Mouse (Mus musculus) retina, embryonic 14.5 days (tissue): ENCODE measurements around the gene S1pr2.

Source experiments
- DNase-seq: peaks from one replicate; pipeline ENCODE4 v3.0.0-alpha.2; 2015; ENCODE audit warnings: low spot score

The S1pr2 gene

DNA sequence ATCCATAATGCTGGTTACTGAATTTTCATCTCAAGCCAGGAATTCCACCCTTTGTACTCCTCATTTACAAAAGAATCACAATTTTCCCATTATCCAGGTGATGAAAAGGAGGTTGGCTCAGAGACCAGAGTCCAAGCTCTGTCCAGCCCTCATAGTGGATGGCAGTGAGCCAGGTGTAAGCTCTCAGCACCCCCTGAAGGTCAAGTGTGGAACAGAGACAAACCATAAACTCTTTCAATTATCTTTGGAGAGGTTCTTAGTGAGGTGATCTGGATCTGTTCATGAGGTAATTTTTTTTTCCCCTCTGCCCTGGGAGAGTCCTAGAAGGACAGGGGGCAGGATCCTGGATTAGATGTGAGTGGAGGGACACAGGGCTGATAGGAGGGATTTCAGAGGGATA lies 24.2 kb upstream of the S1pr2 start:
- peak; percentile 37 for DNase-seq

DNA sequence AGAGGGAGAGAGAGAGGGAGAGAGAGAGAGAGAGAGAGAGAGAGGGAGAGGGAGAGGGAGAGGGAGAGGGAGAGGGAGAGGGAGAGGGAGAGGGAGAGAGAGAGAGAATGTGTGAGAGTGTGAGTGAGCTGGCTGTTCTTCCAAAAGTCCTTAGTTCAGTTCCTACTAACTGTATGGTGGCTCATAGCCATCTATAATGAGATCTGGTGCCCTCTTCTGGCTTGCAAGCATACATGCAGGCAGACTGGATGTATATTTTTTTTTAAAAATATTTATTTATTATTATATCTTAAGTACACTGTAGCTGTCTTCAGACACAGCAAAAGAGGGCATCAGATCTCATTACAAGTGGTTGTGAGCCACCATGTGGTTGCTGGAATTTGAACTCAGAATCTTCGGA lies 21.8 kb upstream of the S1pr2 start:
- peak; percentile 50 for DNase-seq

DNA sequence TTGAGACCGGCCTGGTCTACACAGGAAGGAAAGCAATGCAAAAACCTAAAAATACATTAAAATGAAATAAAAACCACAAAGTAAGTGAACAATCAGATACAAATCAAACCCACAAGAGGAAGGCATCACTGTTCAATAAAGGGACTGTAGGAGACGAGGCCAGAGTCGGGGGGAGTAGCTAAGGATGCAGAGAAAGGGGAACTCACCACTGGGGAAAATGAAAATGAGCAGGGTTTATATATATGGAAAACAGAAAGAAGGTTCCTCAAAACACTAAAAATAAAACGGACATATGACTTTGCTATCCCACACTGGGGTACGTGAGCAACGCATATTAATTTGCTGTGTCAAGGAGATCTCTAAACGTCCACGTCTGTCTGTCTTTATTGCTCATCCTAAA lies 20.5 kb upstream of the S1pr2 start:
- no peak for DNase-seq

DNA sequence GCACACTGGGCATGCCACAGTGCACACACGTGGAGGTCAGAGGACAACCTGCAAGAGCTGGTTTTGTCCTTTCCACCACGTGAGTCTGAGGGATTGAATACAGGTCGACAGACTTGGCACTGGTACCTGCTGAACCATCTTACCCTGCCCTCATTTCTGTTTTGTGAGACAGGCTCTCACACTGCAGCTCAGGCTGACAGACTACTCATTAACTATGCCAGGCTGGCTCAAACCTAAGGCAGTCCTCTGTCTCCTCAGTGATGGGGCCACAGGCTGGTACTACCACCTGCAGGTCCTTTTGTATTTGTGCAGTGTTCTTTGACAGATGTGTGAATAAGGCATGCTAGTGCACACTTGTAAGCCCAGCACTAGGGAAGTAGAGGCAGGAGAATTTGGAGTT lies 18.5 kb upstream of the S1pr2 start:
- DNase-seq = no peak

DNA sequence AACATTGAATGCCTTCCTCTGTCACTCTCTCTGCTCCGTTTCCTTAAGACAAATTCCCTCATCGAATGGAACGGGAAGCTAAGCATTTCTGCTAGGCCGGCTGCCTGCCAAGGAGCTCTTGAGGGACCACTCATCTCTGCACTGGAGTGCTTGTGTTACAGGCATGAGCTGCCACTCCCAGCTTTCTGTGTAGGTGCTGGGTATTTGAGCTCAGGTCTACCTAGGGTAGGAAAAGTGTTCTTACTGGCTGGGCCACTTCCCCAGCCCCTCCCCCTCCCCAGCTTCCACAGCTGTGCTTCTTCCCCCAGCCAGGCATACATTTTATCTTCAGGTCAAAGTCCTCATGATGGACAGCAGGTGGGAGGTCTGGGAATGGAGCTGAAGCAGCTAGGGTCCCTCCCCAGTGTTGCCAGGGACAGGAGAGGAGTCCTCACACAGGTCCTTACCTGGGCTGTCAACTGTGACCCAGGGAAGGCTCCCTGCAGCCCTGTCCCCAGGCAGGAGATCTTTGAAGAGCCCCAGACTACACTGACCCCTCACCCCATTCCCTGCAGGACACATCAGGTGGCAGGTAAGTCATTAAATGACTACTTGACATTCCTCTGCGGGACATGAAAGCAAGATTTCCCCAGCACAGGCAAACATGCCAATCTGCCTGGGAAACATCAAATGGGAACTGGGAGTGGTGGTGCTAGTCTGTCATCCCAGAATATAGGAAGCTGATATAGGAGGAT lies 16.8 kb upstream of the S1pr2 start:
- no peak for DNase-seq

DNA sequence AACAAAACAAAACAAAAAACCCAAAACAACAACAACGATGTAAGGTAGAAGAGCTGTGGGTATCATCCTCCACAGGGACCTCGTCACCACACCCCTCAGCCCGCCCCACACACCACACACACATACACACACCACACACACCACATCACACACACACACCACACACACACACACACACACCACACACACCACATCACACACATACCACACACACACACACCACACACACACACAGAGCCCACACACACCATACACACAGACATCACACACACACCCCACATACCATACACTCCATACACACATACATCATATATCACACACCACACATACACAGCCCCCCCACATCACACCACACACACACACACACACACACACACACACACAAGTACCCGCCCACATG lies 15.0 kb upstream of the S1pr2 start:
- no peak for DNase-seq

DNA sequence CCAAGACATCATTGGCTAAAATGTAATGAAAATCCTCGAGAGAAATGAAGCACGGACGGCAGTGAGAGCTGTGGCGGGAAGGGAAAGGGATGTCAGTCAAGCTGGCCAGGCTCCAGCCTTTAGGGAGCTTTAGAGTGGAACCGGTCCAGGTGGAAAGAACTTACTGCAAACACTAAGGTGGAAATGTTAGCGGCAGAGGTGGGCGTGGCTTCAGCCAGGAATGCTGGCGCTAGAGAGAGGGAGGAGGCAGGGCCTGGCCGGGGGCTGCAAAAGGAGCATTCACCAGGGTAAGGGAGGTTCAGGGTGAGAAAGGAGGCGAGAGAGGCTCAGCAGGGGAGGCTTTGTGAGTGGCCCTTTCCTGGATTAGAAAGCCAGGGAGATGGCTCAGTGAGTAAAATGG lies 14.3 kb upstream of the S1pr2 start:
- peak; percentile 36 for DNase-seq

DNA sequence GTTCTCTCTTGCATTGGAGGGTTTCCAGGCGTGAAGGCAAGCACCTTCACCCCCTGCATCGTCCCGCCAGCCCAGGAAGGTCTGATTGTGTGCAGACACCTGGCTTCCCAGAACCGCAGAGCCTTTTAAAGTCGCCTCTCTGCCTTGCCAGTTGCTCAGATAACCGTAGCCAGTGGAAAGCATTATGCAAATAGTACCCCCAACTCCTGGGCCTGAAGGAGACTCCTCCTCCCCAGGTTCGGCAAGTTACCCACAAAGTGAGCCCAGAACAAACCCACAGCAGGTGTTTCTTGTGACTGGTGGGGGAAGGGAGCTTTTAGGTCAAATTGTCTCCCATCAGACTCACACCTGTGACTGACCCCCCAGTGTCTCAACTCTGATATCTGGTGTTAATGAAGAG lies 11.4 kb upstream of the S1pr2 start:
- DNase-seq = no peak

DNA sequence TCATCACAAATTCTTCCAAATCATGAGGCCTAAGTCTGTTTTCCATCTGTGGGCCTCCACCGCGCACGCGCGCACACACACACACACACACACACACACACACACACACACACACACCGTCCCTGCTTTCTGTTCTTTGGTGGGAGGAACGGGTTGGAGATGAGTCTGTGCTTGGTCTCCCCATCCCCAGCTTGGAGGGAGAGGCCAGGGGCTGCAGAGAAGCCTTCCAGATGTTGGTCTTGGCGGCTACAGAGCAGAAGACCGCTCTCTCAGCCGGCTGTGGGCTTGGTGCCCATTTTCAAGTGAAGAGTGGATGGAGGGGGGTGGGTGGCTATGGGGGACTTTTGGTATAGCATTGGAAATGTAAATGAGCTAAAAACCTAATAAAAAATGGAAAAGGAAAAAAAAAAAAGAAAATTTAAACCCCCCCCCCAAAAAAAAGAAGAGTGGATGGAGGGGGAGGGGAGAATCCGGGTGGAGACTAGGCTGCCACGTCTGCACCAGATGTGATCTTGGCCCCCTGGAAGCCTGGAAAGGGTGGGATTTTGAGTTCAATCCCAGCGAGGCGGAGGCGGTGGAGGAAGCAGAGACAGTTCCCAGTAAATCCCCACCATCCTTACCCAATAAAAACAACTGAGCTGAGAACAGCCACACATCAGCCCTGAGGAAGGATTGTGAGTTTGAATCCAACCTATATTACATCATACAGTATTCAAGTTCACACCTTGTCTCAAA lies 10.5 kb upstream of the S1pr2 start:
- DNase-seq = no peak

DNA sequence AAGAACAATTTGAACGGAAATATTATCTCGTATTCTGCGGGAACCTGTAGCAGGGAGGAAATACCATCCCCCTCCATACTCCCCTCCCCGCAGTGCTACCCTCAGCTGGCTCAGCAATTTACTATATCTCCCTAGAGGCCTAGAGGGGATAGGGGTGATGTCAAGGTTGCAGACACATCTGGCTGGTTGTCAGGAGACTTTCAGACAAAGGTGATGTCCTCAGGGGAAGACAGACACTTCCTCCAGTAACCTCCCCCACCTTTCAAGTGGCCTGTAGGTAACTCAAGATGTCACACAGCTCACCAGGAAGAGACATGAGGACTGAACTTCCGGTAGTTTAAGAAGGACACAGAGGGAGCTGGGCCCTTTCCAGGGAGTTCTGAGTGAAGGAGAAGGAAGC lies 6.6 kb upstream of the S1pr2 start:
- DNase-seq = no peak

DNA sequence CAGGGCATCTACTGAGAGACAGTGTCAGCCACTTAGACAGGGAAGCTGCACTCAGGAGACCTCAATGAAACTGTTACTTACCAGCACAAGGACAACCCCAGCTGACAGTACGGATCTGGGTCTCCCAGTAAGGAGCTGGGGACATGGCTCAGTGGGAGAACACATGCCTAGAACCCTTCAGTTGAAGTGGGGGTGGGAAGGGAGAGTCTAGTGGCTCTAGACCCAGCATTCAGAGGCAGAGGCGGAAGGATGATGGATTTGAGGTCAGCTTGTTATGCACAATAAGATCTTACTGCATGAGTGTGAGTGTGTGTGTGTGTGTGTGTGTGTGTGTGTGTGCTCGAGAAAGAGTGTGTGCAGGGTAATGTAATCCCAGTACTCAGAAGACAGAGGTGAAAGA lies 5.6 kb upstream of the S1pr2 start:
- no peak for DNase-seq

DNA sequence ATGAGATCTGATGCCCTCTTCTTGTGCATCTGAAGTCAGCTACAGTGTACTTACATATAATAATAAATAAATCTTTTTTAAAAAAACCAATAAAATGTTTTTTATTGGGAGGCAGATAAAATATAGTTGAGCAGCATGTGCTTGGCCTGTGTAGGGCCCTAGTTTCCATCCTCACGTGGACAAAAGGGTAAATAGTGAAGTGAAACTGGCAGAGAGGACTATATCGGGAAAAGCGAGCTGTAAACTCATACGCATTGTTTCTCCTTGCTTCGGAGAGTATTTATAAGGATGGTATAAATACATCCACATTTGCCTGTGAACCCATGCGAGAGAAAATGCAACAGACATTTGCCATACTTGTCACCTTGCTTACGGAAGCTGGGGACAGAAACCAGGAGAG lies 3.2 kb upstream of the S1pr2 start:
- DNase-seq = no peak

DNA sequence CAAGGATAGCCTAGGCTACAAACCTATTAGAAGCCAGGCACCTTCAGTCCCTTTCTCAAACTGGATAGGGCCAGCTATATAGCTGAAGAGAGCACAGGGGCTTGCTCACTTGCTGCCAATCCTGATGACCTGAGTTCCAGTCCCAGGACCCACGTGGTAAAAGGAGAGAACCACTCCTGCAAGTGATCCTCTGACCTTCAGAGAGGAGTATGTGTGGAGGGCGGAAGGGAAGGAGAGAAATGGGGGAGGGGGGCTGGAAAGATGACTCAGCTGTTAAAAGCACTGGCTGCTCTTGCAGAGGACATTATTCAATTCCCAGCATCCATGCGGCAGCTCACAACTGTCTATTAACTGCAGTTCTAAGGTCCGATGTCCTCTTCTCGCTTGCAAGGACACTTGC lies 2.6 kb upstream of the S1pr2 start:
- no peak for DNase-seq

DNA sequence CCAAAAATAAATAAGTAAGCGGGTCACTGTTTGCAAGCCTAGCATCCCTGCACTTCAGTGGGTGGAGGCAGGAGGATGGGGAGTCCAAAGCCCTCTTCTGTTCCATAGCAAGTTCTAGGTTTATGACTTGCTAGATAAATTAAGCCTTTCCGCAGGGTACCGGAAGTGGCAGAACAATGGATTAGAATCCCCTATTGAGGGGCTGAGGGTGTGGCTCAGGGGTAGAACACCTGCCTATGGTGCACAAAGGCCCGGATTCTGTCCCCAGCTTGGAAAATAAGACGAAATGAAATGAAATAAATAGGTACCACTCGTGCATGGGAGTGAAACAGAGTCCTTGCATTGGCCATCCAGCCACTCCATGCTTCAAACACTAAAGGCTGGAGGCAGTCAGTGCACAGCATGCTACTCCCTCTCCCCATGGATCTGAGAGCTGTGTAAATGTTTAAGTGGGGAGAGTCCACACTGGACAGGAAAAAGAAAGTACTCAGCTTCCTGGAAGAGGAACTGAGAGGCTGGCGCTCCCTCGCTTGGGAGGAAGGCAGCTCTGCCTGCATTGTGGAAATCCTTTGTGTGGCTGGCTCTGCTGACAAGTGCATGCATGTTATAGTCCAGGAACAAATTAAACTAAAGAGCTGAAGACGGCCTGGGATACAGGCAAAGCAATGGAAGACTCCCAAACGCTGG lies 2.0 kb upstream of the S1pr2 start:
- no peak for DNase-seq

DNA sequence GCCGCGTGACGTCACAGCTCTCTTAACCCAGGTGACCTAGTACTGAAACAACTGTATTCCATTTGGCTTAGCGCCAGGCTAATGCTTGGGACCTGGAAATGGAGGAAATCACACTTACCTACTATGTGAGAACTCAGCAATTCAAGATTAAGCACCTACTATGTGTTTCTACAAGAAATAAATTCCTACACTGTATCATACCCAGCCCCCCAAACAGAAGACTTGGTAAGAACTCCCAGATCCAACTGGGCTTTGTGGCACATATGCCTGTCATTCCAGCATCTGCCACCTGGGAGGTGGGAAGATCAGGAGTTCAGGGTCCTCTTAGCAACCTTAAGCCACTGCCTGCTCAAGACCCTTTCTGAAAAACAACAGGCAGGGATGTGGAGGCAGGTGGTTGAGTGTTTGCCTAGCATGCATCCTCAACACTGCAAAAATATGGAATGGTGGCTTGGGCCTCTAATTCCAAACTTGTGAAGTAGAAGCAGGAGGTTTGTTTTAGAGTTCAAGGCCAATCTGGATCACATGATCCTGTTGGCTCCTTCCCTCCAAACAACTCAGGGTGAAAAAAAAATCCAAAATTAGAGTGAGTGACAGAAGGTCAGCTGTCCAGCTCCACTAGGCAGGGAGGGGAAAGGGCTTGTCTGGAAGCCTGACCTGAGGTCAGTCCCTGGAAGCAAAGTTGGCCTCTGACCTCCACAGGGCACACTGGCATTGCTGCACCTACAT lies 544 bp upstream of the S1pr2 start:
- no peak for DNase-seq

DNA sequence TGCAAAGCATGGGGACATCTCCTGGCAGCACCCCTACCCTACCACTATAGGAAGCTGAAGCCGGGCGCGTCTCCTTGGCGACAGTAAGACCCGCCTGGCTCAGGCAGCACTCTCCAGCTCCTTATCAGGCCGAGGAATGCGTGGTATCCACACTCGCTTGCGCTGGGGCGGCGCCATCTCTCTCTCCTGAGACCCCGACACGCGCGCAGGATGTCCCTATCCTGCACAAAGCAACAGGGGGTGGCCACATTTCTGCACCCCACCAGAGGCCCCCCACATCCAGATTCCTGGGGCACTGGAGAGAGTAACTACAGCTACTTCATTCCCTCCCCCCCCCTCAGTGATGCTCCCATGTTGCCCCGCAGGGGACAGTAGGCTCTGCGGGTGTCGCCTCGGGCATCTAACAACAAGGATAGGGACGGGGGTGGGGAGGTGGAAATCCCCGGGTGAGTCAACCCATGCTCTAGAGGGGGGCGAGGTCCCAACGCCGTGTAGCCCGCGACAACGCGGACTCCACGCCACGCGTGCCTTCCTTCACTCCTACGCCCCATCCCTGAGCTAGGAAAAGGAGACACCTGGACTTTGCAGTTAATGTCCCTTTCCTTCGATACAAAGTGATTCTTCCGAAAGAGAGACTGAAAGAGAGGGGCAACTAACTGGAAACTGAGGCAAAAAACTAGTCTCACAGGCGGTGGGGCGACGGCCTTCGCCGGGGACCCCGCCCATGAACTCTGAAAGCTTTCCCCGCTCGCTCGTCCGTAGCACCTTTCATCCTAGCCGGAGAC lies 958 bp downstream of the S1pr2 start:
- peak; percentile 67 for DNase-seq

DNA sequence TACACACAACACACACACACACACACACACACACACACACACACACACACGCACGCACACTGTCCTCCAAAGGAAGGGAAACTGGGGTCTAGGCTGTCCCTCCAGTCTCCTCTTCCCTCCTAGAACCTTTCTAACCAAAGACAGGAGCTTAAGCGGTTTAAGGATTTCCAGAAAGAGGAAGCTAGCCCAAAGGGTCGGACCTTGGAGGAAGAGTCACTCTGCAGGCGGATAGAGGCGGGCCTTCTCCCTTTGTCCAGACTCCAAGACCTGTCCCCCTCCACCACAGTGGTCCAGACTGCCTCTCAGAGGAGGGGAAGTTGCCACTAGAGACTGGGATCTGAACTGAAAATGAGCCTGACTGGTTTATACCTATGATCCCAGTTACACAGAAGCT lies 2.9 kb downstream of the S1pr2 start:
- DNase-seq = no peak

DNA sequence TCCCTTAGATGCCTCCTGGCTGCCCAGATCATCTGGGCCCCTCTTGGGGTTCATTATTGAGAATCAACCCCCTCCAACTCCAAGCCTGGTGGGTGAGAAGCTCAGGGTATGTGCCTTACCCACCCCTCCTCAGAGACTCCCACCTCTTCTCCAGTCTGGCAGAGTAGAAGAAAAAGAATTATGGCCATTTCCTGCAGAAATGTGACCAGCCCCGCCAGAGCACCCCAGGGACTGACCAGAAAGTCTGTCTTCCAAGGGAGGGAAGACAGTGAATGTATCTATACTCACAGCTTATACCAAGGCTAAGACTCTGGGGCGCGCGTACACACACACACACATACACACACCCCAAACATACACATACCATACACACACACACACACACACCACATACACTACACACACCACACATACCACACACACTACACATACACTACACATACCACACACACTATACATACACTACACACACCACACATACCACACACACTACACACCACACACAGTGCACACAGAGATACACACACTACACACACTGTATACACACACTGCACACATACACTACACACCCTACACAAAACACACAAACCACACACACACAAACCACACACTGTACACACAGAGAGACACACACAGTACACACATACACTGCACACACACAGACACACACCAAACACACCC lies 3.4 kb downstream of the S1pr2 start:
- no peak for DNase-seq

DNA sequence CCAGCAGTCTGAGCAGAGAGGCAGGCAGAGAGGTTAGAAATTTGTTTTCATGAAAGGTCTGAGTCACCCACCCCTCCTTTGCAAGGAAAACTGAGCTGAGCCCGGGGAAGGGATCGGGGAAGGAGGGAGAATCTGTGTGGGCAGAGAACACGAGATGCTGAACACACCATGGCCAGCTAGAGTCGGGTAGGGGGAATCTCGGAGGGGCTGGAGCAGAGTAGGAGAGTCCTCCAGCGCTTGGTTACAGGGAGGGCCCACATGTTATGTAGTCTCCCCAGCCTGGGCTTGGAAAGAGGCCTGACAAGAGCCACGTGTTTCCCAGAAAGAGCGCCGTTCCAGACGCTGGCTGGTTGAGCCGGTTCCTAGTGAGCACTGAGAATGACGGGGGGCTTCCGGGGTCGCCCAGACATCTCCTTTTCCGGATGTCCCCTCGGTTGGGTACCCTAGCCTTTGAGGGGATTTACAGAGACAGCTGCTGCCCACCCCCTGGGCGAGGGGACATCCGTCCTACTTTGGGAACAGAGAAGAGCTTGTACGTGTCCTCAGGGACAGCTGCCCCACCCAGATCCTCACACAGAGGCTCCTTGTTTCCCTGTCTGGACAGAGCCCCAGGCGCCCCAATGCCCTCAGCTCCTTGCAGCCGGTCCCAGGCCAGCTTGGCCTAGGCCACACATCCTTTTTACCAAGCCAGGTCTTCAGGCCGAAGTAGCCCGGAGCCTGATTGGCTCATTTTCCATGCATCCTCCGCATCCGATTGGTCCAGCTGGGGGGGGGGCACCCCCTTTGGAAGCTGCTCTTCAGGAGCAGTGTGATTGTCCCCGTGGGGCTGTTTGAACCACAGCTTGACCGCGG lies 4.2 kb downstream of the S1pr2 start:
- DNase-seq = peak; percentile 40

DNA sequence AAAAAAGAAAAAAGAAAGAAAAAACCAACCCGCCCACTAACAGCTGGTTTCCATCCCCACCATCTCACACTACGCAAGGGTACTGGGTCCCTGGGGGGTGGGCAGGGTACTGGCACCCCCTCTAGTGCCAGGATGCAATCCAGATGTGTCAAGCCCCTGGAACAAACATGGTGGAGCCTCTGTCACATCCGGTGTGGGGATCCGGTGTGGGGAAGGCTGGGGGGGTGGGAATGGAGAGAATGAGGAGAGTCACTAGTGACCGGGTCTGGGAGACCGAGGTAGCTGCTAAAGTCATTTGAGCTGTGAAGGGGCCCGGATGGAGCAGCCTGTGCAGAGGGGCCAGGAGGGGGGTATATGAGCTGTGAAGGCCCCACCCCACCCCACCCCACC lies 4.8 kb downstream of the S1pr2 start:
- no peak for DNase-seq
